9 mouse cellular contexts compared by ENCODE assay signal in genomic region chr4:58374141-58374870, GRCm38 (mm10).
DNase-seq lines count a peak whose midpoint lies in the region; ATAC-seq lines count a peak whose summit lies in the region.
"Had no signal": no experiment of that assay in that cellular context is flagged by ENCODE, and none has a peak within 500 bp of the region (broad histone marks: within the 10 kb centered on the region; RNA-seq: fewer than 3 reads in every experiment).

No protein-coding gene starts in this region.

- DNase-seq in ovary, postnatal 14 days (ENCODE audit: low spot score): peak; percentile 11
- DNase-seq in ovary, postnatal 10 days (ENCODE audit: low spot score): no peak
- peak; percentile 70 for DNase-seq in cerebellum, adult 11-12 months
- DNase-seq in gonadal fat pad, adult 2 months (ENCODE audit: low read depth): peak; percentile 17
- DNase-seq in testis, postnatal 10 days (ENCODE audit: low spot score): peak; percentile 61
- DNase-seq: liver, embryonic 13.5 days had no signal

- H3K9me3 ChIP-seq in liver, embryonic 12.5 days (replicated peaks): no peaks in the 10 kb centered on the region
- no peaks in the 10 kb centered on the region for H3K9me3 ChIP-seq in hindbrain, embryonic 16.5 days (ENCODE audit: control insufficient read depth, low read length)
- H3K9me3 ChIP-seq: liver, embryonic 13.5 days had no signal

- WGBS in liver, embryonic 12.5 days (ENCODE audit: insufficient replicate concordance): 76% methylated on average over 7 of the region's 7 CpGs
- WGBS in hindbrain, embryonic 16.5 days: 73% methylated on average over 7 of the region's 7 CpGs

- H3K27ac ChIP-seq in liver, embryonic 12.5 days: no peak overlapping the region
- no peak overlapping the region for H3K27ac ChIP-seq in hindbrain, embryonic 16.5 days (ENCODE audit: low read depth, low read length)
- H3K27ac ChIP-seq: liver, embryonic 13.5 days had no signal

- ATAC-seq in liver, embryonic 12.5 days: no peak
- no peak for ATAC-seq in hindbrain, embryonic 16.5 days
- ATAC-seq in monocyte, adult 5-6 weeks (replicated peaks; ENCODE audit: insufficient number of reproducible peaks, low FRiP score, low TSS enrichment, poor library complexity, severe bottlenecking): no peak

- no peaks in the 10 kb centered on the region for H3K27me3 ChIP-seq in liver, embryonic 12.5 days (replicated peaks)
- H3K27me3 ChIP-seq in hindbrain, embryonic 16.5 days (replicated peaks; ENCODE audit: control insufficient read depth, insufficient read depth, low read length): no peaks in the 10 kb centered on the region
- H3K27me3 ChIP-seq: liver, embryonic 13.5 days had no signal

- H3K4me1 ChIP-seq in liver, embryonic 12.5 days: no peaks in the 10 kb centered on the region
- H3K4me1 ChIP-seq in hindbrain, embryonic 16.5 days (ENCODE audit: control insufficient read depth, insufficient read depth, low read depth, low read length): no peaks in the 10 kb centered on the region
- H3K4me1 ChIP-seq: liver, embryonic 13.5 days had no signal

- no peak overlapping the region for H3K9ac ChIP-seq in liver, embryonic 12.5 days
- no peak overlapping the region for H3K9ac ChIP-seq in hindbrain, embryonic 16.5 days (ENCODE audit: low read depth, low read length)
- H3K9ac ChIP-seq: liver, embryonic 13.5 days had no signal

- no peak overlapping the region for H3K4me3 ChIP-seq in liver, embryonic 12.5 days
- no peak overlapping the region for H3K4me3 ChIP-seq in hindbrain, embryonic 16.5 days (ENCODE audit: low read length)
- H3K4me3 ChIP-seq: liver, embryonic 13.5 days had no signal

- no peak overlapping the region for H3K4me2 ChIP-seq in liver, embryonic 12.5 days
- H3K4me2 ChIP-seq in hindbrain, embryonic 16.5 days (ENCODE audit: low read length): no peak overlapping the region
- H3K4me2 ChIP-seq: liver, embryonic 13.5 days had no signal

- no peaks in the 10 kb centered on the region for H3K36me3 ChIP-seq in liver, embryonic 12.5 days
- no peaks in the 10 kb centered on the region for H3K36me3 ChIP-seq in hindbrain, embryonic 16.5 days (ENCODE audit: control insufficient read depth, insufficient read depth, low read length)
- H3K36me3 ChIP-seq: liver, embryonic 13.5 days had no signal
